Mouse (Mus musculus) lung, embryonic 15.5 days (tissue): ENCODE results near the gene Zfp638. TPM values are rescaled to one million over a fixed set of nuclear protein-coding genes. Genes with fewer than 3 reads are reported as not detected.
"Not testable (repeated sequence)": the region's sequence is repeated elsewhere in the genome, so short reads cannot be mapped to it uniquely, and the experiment has no call there.

Source experiments
- ATAC-seq: fragments of 200-750 bp; cut with Nextera tagmentation; 2 replicates; pipeline ENCODE4 v1.8.0; 2017; ENCODE audit warnings: moderate number of reproducible peaks, borderline replicate concordance; ENCODE audit not compliant: low FRiP score, low TSS enrichment; ENCODE audit errors: extremely low read depth
- H3K27ac ChIP-seq: fragments of 300-500 bp; sonication (generic); 2 replicates; pipeline ENCODE4 v1.5.1; 2015; ENCODE audit warnings: moderate library complexity, mild to moderate bottlenecking, inconsistent platforms
- H3K27me3 ChIP-seq: fragments of 300-500 bp; sonication (generic); 2 replicates; pipeline ENCODE4 v1.6.1; 2015; ENCODE audit warnings: inconsistent platforms
- H3K36me3 ChIP-seq: fragments of 300-500 bp; sonication (generic); 2 replicates; pipeline ENCODE4 v1.6.1; 2015; ENCODE audit warnings: inconsistent platforms
- H3K4me1 ChIP-seq: fragments of 300-500 bp; sonication (generic); 2 replicates; pipeline ENCODE4 v1.6.1; 2015; ENCODE audit warnings: inconsistent platforms
- H3K4me2 ChIP-seq: fragments of 300-500 bp; sonication (generic); 2 replicates; pipeline ENCODE4 v1.6.1; 2015; ENCODE audit warnings: inconsistent platforms, mild to moderate bottlenecking, moderate library complexity
- H3K4me3 ChIP-seq: fragments of 300-500 bp; sonication (generic); 2 replicates; pipeline ENCODE4 v1.5.1; 2015; ENCODE audit warnings: mild to moderate bottlenecking, inconsistent platforms
- H3K9ac ChIP-seq: fragments of 300-500 bp; sonication (generic); 2 replicates; pipeline ENCODE4 v1.6.1; 2015; ENCODE audit warnings: inconsistent platforms
- H3K9me3 ChIP-seq: fragments of 300-500 bp; sonication (generic); 2 replicates; pipeline ENCODE4 v1.6.1; 2016; ENCODE audit warnings: inconsistent platforms
- WGBS: fragments of 180-500 bp; shearing (Covaris S2); methylation state at CpG from one replicate; pipeline ENCODE4 v1.1.7; 2015; 5-methylcytosine and 5-hydroxymethylcytosine counted together
- polyA plus RNA-seq: library from polyadenylated mRNA; unstranded; fragments of >200 nt; fragmentation: Nextera tagmentation; extraction: Ambion mirVana; gene quantifications from 2 replicates; pipeline ENCODE4 v1.2.1, GENCODE M21; 2015

Gene Zfp638
- polyA plus RNA-seq, 1 experiment from 2014 or later = 59.1 TPM

- not testable (repeated sequence) for H3K4me3 ChIP-seq, H3K9ac ChIP-seq, H3K36me3 ChIP-seq, H3K27me3 ChIP-seq, H3K4me2 ChIP-seq, H3K9me3 ChIP-seq
- WGBS = 35% methylated on average over 4 of the region's 4 CpGs
- Histone ChIP-seq H3K27ac (0 out of 2 replicates have a peak overlapping the region, but pooled peaks have one; percentile 3), H3K4me1 (peaks cover 12% of the 10 kb centered on the region; the same call in 1 of the 2 replicates)
- peak; percentile 44; the same call in 1 of the 2 replicates for ATAC-seq
Measured at GRCm38 (mm10) chr6:84014961-84015683, 148.2 kb downstream of the Zfp638 start.

GRCm38 (mm10) chr6:84016851-84017250 lies 149.9 kb downstream of the Zfp638 start:
- H3K27ac ChIP-seq = no peak overlapping the region
- H3K4me2 ChIP-seq = no peak overlapping the region
- 90% methylated on average over 7 of the region's 7 CpGs for WGBS
- H3K4me1 ChIP-seq = peaks cover 3% of the 10 kb centered on the region; the same call in 1 of the 2 replicates
- H3K9me3 ChIP-seq = no peaks in the 10 kb centered on the region
- no peak overlapping the region for H3K9ac ChIP-seq
- H3K27me3 ChIP-seq = peaks cover 12% of the 10 kb centered on the region; the same call in 1 of the 2 replicates
- no peak overlapping the region for H3K4me3 ChIP-seq
- no peaks in the 10 kb centered on the region for H3K36me3 ChIP-seq
- no peak for ATAC-seq

- no peaks in the 10 kb centered on the region for H3K9me3 ChIP-seq
- 49% methylated on average over 3 of the region's 3 CpGs for WGBS
- H3K4me3 ChIP-seq = no peak overlapping the region
- no peak for ATAC-seq
- H3K9ac ChIP-seq = no peak overlapping the region
- H3K4me1 ChIP-seq = peaks cover 3% of the 10 kb centered on the region; the same call in 1 of the 2 replicates
- no peak overlapping the region for H3K27ac ChIP-seq
- H3K36me3 ChIP-seq = no peaks in the 10 kb centered on the region
- no peak overlapping the region for H3K4me2 ChIP-seq
- H3K27me3 ChIP-seq = peaks cover 12% of the 10 kb centered on the region; the same call in 1 of the 2 replicates
Measured at GRCm38 (mm10) chr6:84017392-84017791, 150.5 kb downstream of the Zfp638 start.

- peaks cover 12% of the 10 kb centered on the region; the same call in 1 of the 2 replicates for H3K27me3 ChIP-seq
- no peaks in the 10 kb centered on the region for H3K9me3 ChIP-seq
- peak overlapping the region; percentile 75 for H3K4me2 ChIP-seq
- peak overlapping the region; percentile 39 for H3K9ac ChIP-seq
- 4% methylated on average over 28 of the region's 28 CpGs for WGBS
- H3K27ac ChIP-seq = peak overlapping the region; percentile 41
- H3K4me3 ChIP-seq = peak overlapping the region; percentile 43
- H3K36me3 ChIP-seq = no peaks in the 10 kb centered on the region
- H3K4me1 ChIP-seq = peaks cover 3% of the 10 kb centered on the region; the same call in 1 of the 2 replicates
- peak; percentile 82 for ATAC-seq
Measured at GRCm38 (mm10) chr6:84018906-84019550, 152.1 kb downstream of the Zfp638 start.

- ATAC-seq = no peak
- peaks cover 3% of the 10 kb centered on the region; the same call in 1 of the 2 replicates for H3K4me1 ChIP-seq
- H3K9ac ChIP-seq = 0 out of 2 replicates have a peak overlapping the region, but pooled peaks have one; percentile 39
- H3K27ac ChIP-seq = peak overlapping the region; percentile 41
- no peaks in the 10 kb centered on the region for H3K9me3 ChIP-seq
- peak overlapping the region; percentile 75 for H3K4me2 ChIP-seq
- WGBS = 60% methylated on average over 4 of the region's 4 CpGs
- peaks cover 12% of the 10 kb centered on the region; the same call in 1 of the 2 replicates for H3K27me3 ChIP-seq
- H3K36me3 ChIP-seq = no peaks in the 10 kb centered on the region
- H3K4me3 ChIP-seq = peak overlapping the region; percentile 43
Measured at GRCm38 (mm10) chr6:84020002-84020401, 153.1 kb downstream of the Zfp638 start.

- no peak overlapping the region for H3K9ac ChIP-seq
- peaks cover 12% of the 10 kb centered on the region; the same call in 1 of the 2 replicates for H3K27me3 ChIP-seq
- no peak for ATAC-seq
- no peaks in the 10 kb centered on the region for H3K36me3 ChIP-seq
- no peak overlapping the region for H3K4me3 ChIP-seq
- no peaks in the 10 kb centered on the region for H3K9me3 ChIP-seq
- H3K4me2 ChIP-seq = no peak overlapping the region
- 64% methylated on average over 3 of the region's 3 CpGs for WGBS
- H3K27ac ChIP-seq = no peak overlapping the region
- peaks cover 3% of the 10 kb centered on the region; the same call in 1 of the 2 replicates for H3K4me1 ChIP-seq
Measured at GRCm38 (mm10) chr6:84021990-84022389, 155.1 kb downstream of the Zfp638 start.

- Histone ChIP-seq H3K27ac (no peak overlapping the region), H3K9ac (no peak overlapping the region), H3K4me2 (no peak overlapping the region), H3K9me3 (no peaks in the 10 kb centered on the region), H3K4me3 (no peak overlapping the region), H3K4me1 (no peaks in the 10 kb centered on the region), H3K36me3 (no peaks in the 10 kb centered on the region), H3K27me3 (no peaks in the 10 kb centered on the region)
- WGBS = 76% methylated on average over 3 of the region's 3 CpGs
- no peak for ATAC-seq
Measured at GRCm38 (mm10) chr6:84025636-84026035, 158.7 kb downstream of the Zfp638 start.

GRCm38 (mm10) chr6:84028791-84029190 lies 161.9 kb downstream of the Zfp638 start:
- H3K4me3 ChIP-seq = no peak overlapping the region
- H3K9me3 ChIP-seq = no peaks in the 10 kb centered on the region
- no peak for ATAC-seq
- H3K4me2 ChIP-seq = no peak overlapping the region
- H3K27ac ChIP-seq = no peak overlapping the region
- H3K9ac ChIP-seq = no peak overlapping the region
- no peaks in the 10 kb centered on the region for H3K36me3 ChIP-seq
- no peaks in the 10 kb centered on the region for H3K4me1 ChIP-seq
- H3K27me3 ChIP-seq = no peaks in the 10 kb centered on the region

- Histone ChIP-seq H3K27ac (no peak overlapping the region), H3K4me3 (no peak overlapping the region), H3K36me3 (no peaks in the 10 kb centered on the region), H3K9me3 (no peaks in the 10 kb centered on the region), H3K4me2 (no peak overlapping the region), H3K9ac (no peak overlapping the region), H3K4me1 (no peaks in the 10 kb centered on the region), H3K27me3 (no peaks in the 10 kb centered on the region)
- ATAC-seq = no peak
- 90% methylated on average over 7 of the region's 7 CpGs for WGBS
Measured at GRCm38 (mm10) chr6:84029775-84030174, 162.9 kb downstream of the Zfp638 start.

- not testable (repeated sequence) for H3K27ac ChIP-seq, H3K4me3 ChIP-seq, H3K27me3 ChIP-seq, H3K4me2 ChIP-seq, H3K4me1 ChIP-seq, H3K9me3 ChIP-seq, H3K36me3 ChIP-seq, H3K9ac ChIP-seq, ATAC-seq
- 46% methylated on average over 5 of the region's 5 CpGs for WGBS
Measured at GRCm38 (mm10) chr6:84032516-84032915, 165.6 kb downstream of the Zfp638 start.
